Comparison of ENCODE assay signal across 29 mouse cellular contexts in genomic region chr13:83492051-83492450, GRCm38 (mm10).
"Had no signal": no experiment of that assay in that cellular context is flagged by ENCODE, and none has a peak within 500 bp of the region (broad histone marks: within the 10 kb centered on the region; RNA-seq: fewer than 3 reads in every experiment).

No protein-coding gene starts in this region.

- H3K9ac ChIP-seq: limb, embryonic 12.5 days; limb, embryonic 13.5 days; limb, embryonic 15.5 days; liver, embryonic 12.5 days; liver, embryonic 13.5 days; liver, embryonic 14.5 days; liver, embryonic 15.5 days; liver, postnatal 0 days; midbrain, embryonic 12.5 days; midbrain, embryonic 13.5 days; midbrain, embryonic 15.5 days; neural tube, embryonic 12.5 days; neural tube, embryonic 13.5 days had no signal

- ATAC-seq: liver, embryonic 12.5 days; liver, postnatal 0 days; midbrain, embryonic 13.5 days; midbrain, embryonic 15.5 days; midbrain, embryonic 16.5 days had no signal

- H3K4me2 ChIP-seq: limb, embryonic 12.5 days; limb, embryonic 13.5 days; limb, embryonic 15.5 days; liver, embryonic 11.5 days; liver, embryonic 12.5 days; liver, embryonic 13.5 days; liver, embryonic 15.5 days; midbrain, embryonic 11.5 days; midbrain, embryonic 12.5 days; midbrain, embryonic 13.5 days; midbrain, embryonic 15.5 days; neural tube, embryonic 12.5 days; neural tube, embryonic 13.5 days had no signal

- H3K4me1 ChIP-seq: limb, embryonic 10.5 days; limb, embryonic 12.5 days; limb, embryonic 13.5 days; limb, embryonic 15.5 days; liver, embryonic 12.5 days; liver, embryonic 13.5 days; liver, embryonic 15.5 days; midbrain, embryonic 10.5 days; midbrain, embryonic 12.5 days; midbrain, embryonic 13.5 days; midbrain, embryonic 15.5 days; neural tube, embryonic 12.5 days; neural tube, embryonic 13.5 days had no signal

- H3K36me3 ChIP-seq: limb, embryonic 10.5 days; limb, embryonic 12.5 days; limb, embryonic 13.5 days; limb, embryonic 15.5 days; liver, embryonic 12.5 days; liver, embryonic 13.5 days; liver, embryonic 15.5 days; midbrain, embryonic 10.5 days; midbrain, embryonic 12.5 days; midbrain, embryonic 13.5 days; midbrain, embryonic 15.5 days; neural tube, embryonic 12.5 days; neural tube, embryonic 13.5 days had no signal

- H3K27ac ChIP-seq: left cerebral cortex, adult 2 months; limb, embryonic 10.5 days; limb, embryonic 12.5 days; limb, embryonic 13.5 days; limb, embryonic 15.5 days; liver, embryonic 12.5 days; liver, embryonic 13.5 days; liver, embryonic 14.5 days; liver, embryonic 15.5 days; macrophage; midbrain, embryonic 10.5 days; midbrain, embryonic 12.5 days; midbrain, embryonic 13.5 days; midbrain, embryonic 15.5 days; neural tube, embryonic 12.5 days; neural tube, embryonic 13.5 days had no signal

- H3K27me3 ChIP-seq: limb, embryonic 12.5 days; limb, embryonic 13.5 days; limb, embryonic 15.5 days; liver, embryonic 12.5 days; liver, embryonic 13.5 days; liver, embryonic 15.5 days; megakaryocyte, embryonic 14.5 days; midbrain, embryonic 12.5 days; midbrain, embryonic 13.5 days; midbrain, embryonic 15.5 days; neural tube, embryonic 12.5 days; neural tube, embryonic 13.5 days had no signal

- H3K4me3 ChIP-seq: left cerebral cortex, adult 2 months; limb, embryonic 10.5 days; limb, embryonic 12.5 days; limb, embryonic 13.5 days; limb, embryonic 15.5 days; liver, embryonic 12.5 days; liver, embryonic 13.5 days; liver, embryonic 15.5 days; megakaryocyte, embryonic 14.5 days; midbrain, embryonic 10.5 days; midbrain, embryonic 12.5 days; midbrain, embryonic 13.5 days; midbrain, embryonic 15.5 days; myocyte; neural tube, embryonic 12.5 days; neural tube, embryonic 13.5 days had no signal

- DNase-seq: layer of hippocampus, postnatal 36 days; left cerebral cortex, postnatal 4 days; liver; liver, embryonic 13.5 days; liver, postnatal 0 days; lung, adult 2 months; lung, postnatal 14 days; lung, postnatal 36 days; midbrain, embryonic 14.5 days had no signal

- H3K9me3 ChIP-seq: limb, embryonic 10.5 days; limb, embryonic 12.5 days; limb, embryonic 13.5 days; limb, embryonic 15.5 days; liver, embryonic 12.5 days; liver, embryonic 13.5 days; liver, embryonic 15.5 days; megakaryocyte, embryonic 14.5 days; midbrain, embryonic 10.5 days; midbrain, embryonic 12.5 days; midbrain, embryonic 13.5 days; midbrain, embryonic 15.5 days; neural tube, embryonic 12.5 days; neural tube, embryonic 13.5 days had no signal
